Mouse (Mus musculus) erythroblast, embryonic 14.5 days (primary cell): ENCODE measurements around the gene 4930447C04Rik.

Experiments used
- GATA1 ChIP-seq: IDR thresholded peaks from 2 replicates; pipeline ENCODE4 v1.6.1; 2012; ENCODE audit warnings: low read length, inconsistent platforms, mixed read lengths
- TAL1 ChIP-seq: IDR thresholded peaks from 3 replicates; pipeline ENCODE4 v1.6.1; 2012; ENCODE audit warnings: low read length, inconsistent platforms, mixed read lengths

DNA sequence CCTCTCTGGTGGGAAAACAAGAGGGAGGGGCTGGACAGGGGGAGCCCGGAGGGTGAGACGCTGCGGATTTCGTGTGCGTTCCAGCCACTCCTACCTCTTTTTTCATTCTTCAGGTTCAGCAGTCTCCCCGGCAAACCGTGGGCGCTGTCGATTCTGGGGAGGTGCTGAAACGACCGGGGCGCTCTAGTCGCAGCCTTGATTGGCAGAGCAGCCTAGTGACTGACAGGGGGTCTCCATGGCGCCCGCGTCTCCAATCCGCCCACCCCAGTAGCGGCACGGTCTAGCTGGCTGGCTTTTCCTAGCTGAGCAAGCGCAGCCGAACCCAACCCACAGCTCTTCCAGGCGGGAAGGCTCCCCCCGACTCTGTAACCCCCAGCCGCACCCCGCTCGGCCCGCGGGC, 958 bp downstream of the 4930447C04Rik start, which contains the start of gene Six6:
- TF ChIP-seq GATA1 (no peak), TAL1 (no peak)
